Mouse (Mus musculus) heart, embryonic 14.5 days (tissue): ENCODE data around the gene Car3. TPM values are rescaled to one million over a fixed set of nuclear protein-coding genes. Genes with fewer than 3 reads are reported as not detected.

Source experiments
- ATAC-seq: fragments of 200-750 bp; cut with Nextera tagmentation; 2 replicates; pipeline ENCODE4 v1.8.0; 2017; ENCODE audit warnings: low read depth, moderate TSS enrichment; ENCODE audit not compliant: insufficient number of reproducible peaks, insufficient read depth, low FRiP score
- H3K27ac ChIP-seq, 2 experiments: fragments of 200-500 bp in 1 of 2; fragments of 300-500 bp in 1 of 2; sonication (generic) in 1 of 2; replicated peaks in 1 of 2; 2 replicates each; pipeline ENCODE4 v1.5.1; 2012 to 2014; ENCODE audit warnings: low read depth in 2 of 2, low read length in 2 of 2, control low read depth in 1 of 2, mild to moderate bottlenecking in 1 of 2, mixed read lengths in 1 of 2; ENCODE audit not compliant: control insufficient read depth in 1 of 2, insufficient read depth in 1 of 2
- H3K27me3 ChIP-seq: fragments of 300-500 bp; sonication (generic); 2 replicates; pipeline ENCODE4 v1.6.1; 2014; ENCODE audit warnings: mild to moderate bottlenecking, low read length, control low read depth; ENCODE audit not compliant: control insufficient read depth, insufficient read depth
- H3K36me3 ChIP-seq: fragments of 300-500 bp; sonication (generic); 2 replicates; pipeline ENCODE4 v1.6.1; 2014; ENCODE audit warnings: mild to moderate bottlenecking, control low read depth, low read length, mixed read lengths; ENCODE audit not compliant: control insufficient read depth, insufficient read depth
- H3K4me1 ChIP-seq, 2 experiments: fragments of 200-500 bp in 1 of 2; fragments of 300-500 bp in 1 of 2; sonication (generic) in 1 of 2; 2 replicates each; pipeline ENCODE4 v1.6.1; 2012 to 2014; ENCODE audit warnings: low read length in 2 of 2, control low read depth in 1 of 2, mixed read lengths in 1 of 2; ENCODE audit not compliant: control insufficient read depth in 2 of 2, insufficient read depth in 2 of 2
- H3K4me2 ChIP-seq: fragments of 300-500 bp; sonication (generic); 2 replicates; pipeline ENCODE4 v1.6.1; 2014; ENCODE audit warnings: mild to moderate bottlenecking, low read length
- H3K4me3 ChIP-seq, 2 experiments: fragments of 200-500 bp in 1 of 2; fragments of 300-500 bp in 1 of 2; sonication (generic) in 1 of 2; 2 replicates each; pipeline ENCODE4 v1.5.1; 2012 to 2014; ENCODE audit warnings: low read length in 2 of 2, mild to moderate bottlenecking in 2 of 2, control low read depth in 1 of 2, low read depth in 1 of 2, moderate library complexity in 1 of 2; ENCODE audit not compliant: control insufficient read depth in 1 of 2, insufficient read depth in 1 of 2
- H3K9ac ChIP-seq: fragments of 300-500 bp; sonication (generic); 2 replicates; pipeline ENCODE4 v1.6.1; 2014; ENCODE audit warnings: mild to moderate bottlenecking, low read length
- H3K9me3 ChIP-seq: fragments of 300-500 bp; sonication (generic); 2 replicates; pipeline ENCODE4 v1.6.1; 2016; ENCODE audit warnings: low read length, control low read depth; ENCODE audit not compliant: control insufficient read depth
- WGBS: fragments of 180-500 bp; shearing (Covaris S2); extraction: QIAGEN DNeasy Blood & Tissue Kit; methylation state at CpG from one replicate; pipeline ENCODE4 v1.1.7; 2014; 5-methylcytosine and 5-hydroxymethylcytosine counted together
- polyA plus RNA-seq: library from polyadenylated mRNA; unstranded; fragments of >200 nt; fragmentation: Nextera tagmentation; extraction: Ambion mirVana; gene quantifications from 2 replicates; pipeline ENCODE4 v1.2.1, GENCODE M21; 2014

Car3 gene
- polyA plus RNA-seq, 1 experiment from 2014 or later = 7.0 TPM

DNA sequence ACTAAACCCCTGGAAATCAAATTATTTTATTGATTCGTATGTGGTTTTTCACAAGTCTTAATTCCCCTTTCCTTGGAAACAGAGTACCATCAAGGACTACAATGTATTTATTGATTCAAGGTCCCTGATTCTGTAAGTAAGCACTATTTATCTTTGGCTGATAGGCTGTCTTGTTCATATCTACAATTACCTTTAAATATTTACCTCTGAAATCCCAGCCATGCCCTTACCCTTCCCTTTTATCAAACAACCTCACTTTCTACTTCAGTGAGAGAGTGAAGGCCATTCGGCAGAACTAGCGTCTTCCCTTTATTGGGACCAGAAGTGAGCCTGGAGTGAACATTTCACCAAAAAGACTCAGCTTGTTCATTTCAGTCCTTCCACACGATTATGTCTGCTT lies 50.5 kb downstream of the Car3 start:
- H3K27ac ChIP-seq = no peak overlapping the region
- no peaks in the 10 kb centered on the region for H3K36me3 ChIP-seq
- H3K9ac ChIP-seq = no peak overlapping the region
- no peak for ATAC-seq
- no peak overlapping the region for H3K4me3 ChIP-seq
- H3K4me1 ChIP-seq = no peaks in the 10 kb centered on the region
- H3K4me2 ChIP-seq = no peak overlapping the region
- H3K9me3 ChIP-seq = no peaks in the 10 kb centered on the region
- no peaks in the 10 kb centered on the region for H3K27me3 ChIP-seq
- WGBS = 79% methylated on average over 4 of the region's 4 CpGs

DNA sequence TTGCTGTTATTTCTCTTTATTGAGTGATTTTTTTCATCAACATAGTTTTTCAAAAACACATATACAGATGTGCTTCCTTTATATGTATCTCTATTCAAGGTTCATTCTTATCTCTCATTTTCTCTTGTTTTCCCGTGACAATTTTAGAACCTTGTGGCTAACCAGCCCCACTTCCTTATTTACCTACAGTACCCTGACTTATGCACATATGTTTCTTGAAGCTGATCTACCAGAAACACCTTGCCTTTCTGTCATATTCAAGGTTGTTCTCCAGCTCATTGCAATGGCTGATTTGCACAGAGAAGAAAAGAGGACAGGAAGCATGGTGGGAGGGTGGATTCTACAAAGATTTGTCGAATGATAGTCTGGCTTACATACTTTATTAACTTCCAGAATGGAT lies 52.0 kb downstream of the Car3 start:
- Histone ChIP-seq H3K4me3 (no peak overlapping the region), H3K4me1 (no peaks in the 10 kb centered on the region), H3K4me2 (no peak overlapping the region), H3K27ac (no peak overlapping the region), H3K36me3 (no peaks in the 10 kb centered on the region), H3K9ac (no peak overlapping the region), H3K27me3 (no peaks in the 10 kb centered on the region), H3K9me3 (no peaks in the 10 kb centered on the region)
- no peak for ATAC-seq
- 77% methylated on average over 2 of the region's 2 CpGs for WGBS

DNA sequence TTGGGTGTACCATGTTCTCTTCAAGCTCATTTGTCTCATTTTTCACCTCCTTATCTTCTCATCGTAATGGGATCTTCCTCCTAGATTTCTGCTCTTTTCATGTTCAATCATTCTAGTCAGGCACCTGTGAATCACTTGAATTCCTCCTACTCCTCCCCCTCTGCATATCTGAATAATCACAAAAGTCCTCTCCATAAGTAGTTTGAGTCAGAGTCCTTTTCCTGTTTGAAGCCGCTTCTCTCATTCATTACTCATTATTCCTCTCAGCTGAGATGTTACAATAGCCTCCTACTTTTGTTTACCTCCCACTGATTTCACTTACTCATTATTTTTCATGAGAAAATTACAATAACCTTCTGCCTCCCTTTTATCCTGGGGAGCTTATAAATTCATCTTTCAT lies 53.9 kb downstream of the Car3 start:
- no peak for ATAC-seq
- no peak overlapping the region for H3K4me2 ChIP-seq
- no peaks in the 10 kb centered on the region for H3K27me3 ChIP-seq
- no peak overlapping the region for H3K9ac ChIP-seq
- H3K36me3 ChIP-seq = no peaks in the 10 kb centered on the region
- H3K4me3 ChIP-seq = no peak overlapping the region
- no peak overlapping the region for H3K27ac ChIP-seq
- no peaks in the 10 kb centered on the region for H3K9me3 ChIP-seq
- no peaks in the 10 kb centered on the region for H3K4me1 ChIP-seq
- WGBS = 69% methylated on average over 2 of the region's 2 CpGs

Other genes starting within 250 kb of the Car3 start
- gene Car13, start 221.8 kb upstream of the Car3 start, polyA plus RNA-seq = 1.6 and 3.1 TPM in 2 replicates
- gene Car1, start 55.1 kb upstream of the Car3 start, polyA plus RNA-seq = 0.34 and 0.53 TPM in 2 replicates
- gene Car2, start 22.8 kb downstream of the Car3 start, polyA plus RNA-seq = 27.9 and 43.7 TPM in 2 replicates